Mouse (Mus musculus) MEL (cell line): Measurements from ENCODE around the gene Thrap3. TPM values are rescaled to one million over a fixed set of nuclear protein-coding genes. Genes with fewer than 3 reads are reported as not detected.

Experiments used
- DNase-seq: peaks from one replicate; pipeline ENCODE4 v3.0.0; 2011; ENCODE audit warnings: low read depth, low spot score
- H3K27ac ChIP-seq: 2 replicates; pipeline ENCODE4 v1.5.1; 2012; ENCODE audit warnings: low read depth, mild to moderate bottlenecking, control low read depth, low read length, moderate library complexity; ENCODE audit not compliant: control insufficient read depth
- H3K27me3 ChIP-seq, 2 experiments: fragments of 150-350 bp in 1 of 2; sonication (generic) in 1 of 2; 2 replicates each; pipeline ENCODE4 v1.6.1; 2012; ENCODE audit warnings: low read length in 2 of 2, mild to moderate bottlenecking in 2 of 2, improper control_type of control experiment in 1 of 2, moderate library complexity in 1 of 2; ENCODE audit not compliant: insufficient read depth in 2 of 2, control insufficient read depth in 1 of 2
- H3K36me3 ChIP-seq, 2 experiments: 2 replicates each; pipeline ENCODE4 v1.6.1; 2012 to 2014; ENCODE audit warnings: low read length in 2 of 2, improper control_type of control experiment in 1 of 2, inconsistent platforms in 1 of 2, mild to moderate bottlenecking in 1 of 2; ENCODE audit not compliant: insufficient read depth in 2 of 2, control insufficient read depth in 1 of 2
- H3K4me1 ChIP-seq, 2 experiments: fragments of 150-350 bp in 1 of 2; sonication (generic) in 1 of 2; 2 replicates each; pipeline ENCODE4 v1.6.1; 2012; ENCODE audit warnings: low read length in 2 of 2, improper control_type of control experiment in 1 of 2, mild to moderate bottlenecking in 1 of 2; ENCODE audit not compliant: insufficient read depth in 2 of 2, control insufficient read depth in 1 of 2
- H3K4me3 ChIP-seq, 2 experiments: fragments of 150-350 bp in 1 of 2; sonication (generic) in 1 of 2; 2 replicates each; pipeline ENCODE4 v1.5.1; 2012; ENCODE audit warnings: low read depth in 2 of 2, low read length in 2 of 2, mild to moderate bottlenecking in 2 of 2, moderate library complexity in 2 of 2, control low read depth in 1 of 2, improper control_type of control experiment in 1 of 2; ENCODE audit not compliant: control insufficient read depth in 1 of 2, insufficient read depth in 1 of 2
- H3K79me2 ChIP-seq: 2 replicates; pipeline ENCODE4 v1.6.1; 2012; ENCODE audit warnings: mild to moderate bottlenecking, low read length, moderate library complexity; ENCODE audit not compliant: control insufficient read depth, poor library complexity, insufficient read depth
- H3K9ac ChIP-seq: 2 replicates; pipeline ENCODE4 v1.6.1; 2012; ENCODE audit warnings: low read depth, mild to moderate bottlenecking, control low read depth, low read length, moderate library complexity; ENCODE audit not compliant: control insufficient read depth, poor library complexity, severe bottlenecking
- H3K9me3 ChIP-seq: fragments of 150-350 bp; sonication (generic); replicated peaks from 2 replicates; pipeline ENCODE4 v1.6.1; 2012; ENCODE audit warnings: mild to moderate bottlenecking, low read length, improper control_type of control experiment, moderate library complexity; ENCODE audit not compliant: insufficient read depth
- BHLHE40 ChIP-seq: IDR thresholded peaks from 2 replicates; pipeline ENCODE4 v1.6.1; 2012; ENCODE audit warnings: low read depth, mild to moderate bottlenecking, inconsistent platforms, low read length, improper control_type of control experiment, borderline replicate concordance
- CHD1 ChIP-seq: IDR thresholded peaks from 2 replicates; pipeline ENCODE4 v1.6.1; 2012; ENCODE audit warnings: low read depth, mild to moderate bottlenecking, inconsistent platforms, low read length, improper control_type of control experiment
- CTCF ChIP-seq, 3 experiments: IDR thresholded peaks in 2 of 3; conservative IDR thresholded peaks in 1 of 3; 2 replicates each; pipeline ENCODE4 v1.5.1; 2011 to 2012; ENCODE audit warnings: low read length in 3 of 3, low read depth in 2 of 3, mild to moderate bottlenecking in 2 of 3, improper control_type of control experiment in 1 of 3, inconsistent platforms in 1 of 3, mixed read lengths in 1 of 3, moderate library complexity in 1 of 3; ENCODE audit not compliant: control insufficient read depth in 1 of 3, insufficient read depth in 1 of 3, poor library complexity in 1 of 3, severe bottlenecking in 1 of 3
- ELF1 ChIP-seq: IDR thresholded peaks from 2 replicates; pipeline ENCODE4 v1.6.1; 2014; ENCODE audit warnings: low read depth, mild to moderate bottlenecking, inconsistent platforms, low read length, improper control_type of control experiment, moderate library complexity
- EP300 ChIP-seq, 2 experiments: IDR thresholded peaks; 2 replicates each; pipeline ENCODE4 v1.6.1; 2011; ENCODE audit warnings: improper control_type of control experiment in 2 of 2, low read length in 2 of 2, low read depth in 1 of 2, mild to moderate bottlenecking in 1 of 2
- ETS1 ChIP-seq: IDR thresholded peaks from 2 replicates; pipeline ENCODE4 v1.6.1; 2012; ENCODE audit warnings: low read depth, mild to moderate bottlenecking, inconsistent platforms, low read length, improper control_type of control experiment, moderate library complexity
- GABPA ChIP-seq: IDR thresholded peaks from 2 replicates; pipeline ENCODE4 v1.6.1; 2012; ENCODE audit warnings: low read depth, mild to moderate bottlenecking, inconsistent platforms, low read length, improper control_type of control experiment, moderate library complexity
- GATA1 ChIP-seq: IDR thresholded peaks from 2 replicates; pipeline ENCODE4 v1.6.1; 2011; ENCODE audit warnings: low read depth, low read length, improper control_type of control experiment
- HCFC1 ChIP-seq: IDR thresholded peaks from 2 replicates; pipeline ENCODE4 v1.6.1; 2012; ENCODE audit warnings: low read depth, mild to moderate bottlenecking, inconsistent platforms, low read length, improper control_type of control experiment, moderate library complexity
- JUND ChIP-seq: IDR thresholded peaks from 2 replicates; pipeline ENCODE4 v1.6.1; 2011; ENCODE audit warnings: low read depth, mild to moderate bottlenecking, improper control_type of control experiment, low read length
- KAT2A ChIP-seq: conservative IDR thresholded peaks from 2 replicates; pipeline ENCODE4 v1.6.1; 2012; ENCODE audit warnings: low read depth, low read length, improper control_type of control experiment, inconsistent platforms
- MAFK ChIP-seq: IDR thresholded peaks from 2 replicates; pipeline ENCODE4 v1.6.1; 2011; ENCODE audit warnings: low read depth, mild to moderate bottlenecking, low read length, improper control_type of control experiment, borderline replicate concordance
- MAX ChIP-seq: IDR thresholded peaks from 2 replicates; pipeline ENCODE4 v1.6.1; 2011; ENCODE audit warnings: low read length, improper control_type of control experiment
- MAZ ChIP-seq: IDR thresholded peaks from 2 replicates; pipeline ENCODE4 v1.6.1; 2012; ENCODE audit warnings: low read depth, mild to moderate bottlenecking, inconsistent platforms, low read length, improper control_type of control experiment
- MXI1 ChIP-seq: IDR thresholded peaks from 2 replicates; pipeline ENCODE4 v1.6.1; 2011; ENCODE audit warnings: mild to moderate bottlenecking, low read depth, low read length, improper control_type of control experiment
- MYB ChIP-seq: IDR thresholded peaks from 2 replicates; pipeline ENCODE4 v1.6.1; 2011; ENCODE audit warnings: mild to moderate bottlenecking, low read depth, low read length, improper control_type of control experiment
- MYC ChIP-seq: IDR thresholded peaks from 2 replicates; pipeline ENCODE4 v1.6.1; 2011; ENCODE audit warnings: low read depth, mild to moderate bottlenecking, low read length, improper control_type of control experiment, moderate library complexity
- NELFE ChIP-seq: IDR thresholded peaks from 2 replicates; pipeline ENCODE4 v1.6.1; 2011; ENCODE audit warnings: low read depth, low read length, improper control_type of control experiment
- NRF1 ChIP-seq: IDR thresholded peaks from 2 replicates; pipeline ENCODE4 v1.6.1; 2014; ENCODE audit warnings: low read depth, mild to moderate bottlenecking, inconsistent platforms, low read length, improper control_type of control experiment, moderate library complexity; ENCODE audit not compliant: poor library complexity, insufficient read depth, severe bottlenecking
- POLR2AphosphoS2 ChIP-seq: IDR thresholded peaks from 2 replicates; pipeline ENCODE4 v1.6.1; 2011; ENCODE audit warnings: low read length, improper control_type of control experiment
- POLR2AphosphoS5 ChIP-seq: IDR thresholded peaks from 2 replicates; pipeline ENCODE4 v1.6.1; 2012; ENCODE audit warnings: low read depth, borderline replicate concordance, mild to moderate bottlenecking, inconsistent platforms, low read length, moderate library complexity, mixed read lengths
- RAD21 ChIP-seq: IDR thresholded peaks from 2 replicates; pipeline ENCODE4 v1.6.1; 2011; ENCODE audit warnings: mild to moderate bottlenecking, low read depth, low read length, improper control_type of control experiment
- RCOR1 ChIP-seq: IDR thresholded peaks from 2 replicates; pipeline ENCODE4 v1.6.1; 2012; ENCODE audit warnings: low read depth, mild to moderate bottlenecking, inconsistent platforms, low read length, improper control_type of control experiment
- SIN3A ChIP-seq: IDR thresholded peaks from 2 replicates; pipeline ENCODE4 v1.6.1; 2012; ENCODE audit warnings: low read length, improper control_type of control experiment, inconsistent platforms
- SMC3 ChIP-seq: IDR thresholded peaks from 2 replicates; pipeline ENCODE4 v1.6.1; 2011; ENCODE audit warnings: low read depth, low read length, improper control_type of control experiment
- TAL1 ChIP-seq: IDR thresholded peaks from 2 replicates; pipeline ENCODE4 v1.6.1; 2012; ENCODE audit warnings: mild to moderate bottlenecking, inconsistent platforms, low read length, moderate library complexity, mixed read lengths
- TCF12 ChIP-seq: IDR thresholded peaks from 2 replicates; pipeline ENCODE4 v1.6.1; 2014; ENCODE audit warnings: low read depth, mild to moderate bottlenecking, inconsistent platforms, low read length, improper control_type of control experiment, moderate library complexity
- ZKSCAN1 ChIP-seq: IDR thresholded peaks from 2 replicates; pipeline ENCODE4 v1.6.1; 2012; ENCODE audit warnings: low read depth, mild to moderate bottlenecking, inconsistent platforms, low read length, improper control_type of control experiment, moderate library complexity
- ZMIZ1 ChIP-seq: IDR thresholded peaks from 2 replicates; pipeline ENCODE4 v1.6.1; 2012; ENCODE audit warnings: low read depth, mild to moderate bottlenecking, inconsistent platforms, low read length, improper control_type of control experiment, moderate library complexity
- ZNF384 ChIP-seq: IDR thresholded peaks from 2 replicates; pipeline ENCODE4 v1.6.1; 2012; ENCODE audit warnings: low read depth, mild to moderate bottlenecking, inconsistent platforms, low read length, improper control_type of control experiment
- polyA plus RNA-seq, 2 experiments: library from polyadenylated mRNA; stranded (reverse) in 1 of 2; unstranded in 1 of 2; fragments of >175 nt in 1 of 2; fragments of >200 nt in 1 of 2; gene quantifications; 2 replicates each; pipeline versions ENCODE4 v1.2.1 to v1.2.4; 2012; ENCODE audit warnings: low replicate concordance in 2 of 2, low read depth in 1 of 2; ENCODE audit not compliant: insufficient read length in 2 of 2, insufficient read depth in 1 of 2, missing spikeins in 1 of 2
- total RNA-seq: library from RNA; depleted of rRNA; stranded (reverse); fragments of 300-350 nt; gene quantifications from 2 replicates; pipeline ENCODE4 v1.2.3, GENCODE M21; 2012

Gene Thrap3
- total and polyA plus RNA-seq, 3 experiments, result 158 to 471 (median 310) TPM

DNA sequence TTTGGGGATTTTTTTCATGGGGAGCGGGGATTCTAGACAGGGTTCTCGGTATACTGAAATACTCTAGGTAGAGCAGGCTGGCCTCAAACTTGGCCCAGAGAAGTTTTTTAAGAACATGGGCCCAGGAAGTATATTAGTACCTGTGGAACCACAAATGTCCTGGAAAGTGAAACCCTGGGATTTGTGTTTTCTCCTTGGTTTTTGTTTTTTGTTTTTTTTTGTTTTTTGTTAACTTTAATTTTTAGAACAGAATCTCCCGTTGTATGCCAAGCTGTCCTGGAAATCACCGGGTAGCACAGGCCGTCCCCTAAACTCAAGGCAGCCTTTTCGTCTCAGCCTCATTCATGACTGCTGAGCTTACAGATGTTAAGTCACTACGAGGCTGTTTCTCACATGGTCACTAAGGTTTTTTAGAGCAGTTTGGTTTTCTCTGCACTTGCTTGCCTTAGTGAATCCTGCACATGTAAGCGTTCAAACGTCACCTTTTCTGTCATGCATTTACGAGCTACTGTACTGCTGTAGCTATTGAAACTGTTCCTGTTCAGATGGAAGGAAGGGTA is 856 bp upstream of the Thrap3 start:
- TF ChIP-seq CHD1, result 0 out of 2 replicates have a peak, but pooled peaks have one; percentile 47
- TF ChIP-seq RAD21, result no peak
- TF ChIP-seq, all 39 proteins: peak for 1
- Histone ChIP-seq H3K4me3 (peak overlapping the region; percentile 74), H3K9me3 (no peaks in the 10 kb centered on the region), H3K27ac (peak overlapping the region; percentile 98), H3K4me1 (peaks cover 10 to 19% of the 10 kb centered on the region in 2 experiments), H3K9ac (peak overlapping the region; percentile 93), H3K36me3 (peaks cover 9 to 24% of the 10 kb centered on the region in 2 experiments), H3K79me2 (peaks cover 41% of the 10 kb centered on the region), H3K27me3 (no peaks in the 10 kb centered on the region)
- peak; percentile 60 for DNase-seq

DNA sequence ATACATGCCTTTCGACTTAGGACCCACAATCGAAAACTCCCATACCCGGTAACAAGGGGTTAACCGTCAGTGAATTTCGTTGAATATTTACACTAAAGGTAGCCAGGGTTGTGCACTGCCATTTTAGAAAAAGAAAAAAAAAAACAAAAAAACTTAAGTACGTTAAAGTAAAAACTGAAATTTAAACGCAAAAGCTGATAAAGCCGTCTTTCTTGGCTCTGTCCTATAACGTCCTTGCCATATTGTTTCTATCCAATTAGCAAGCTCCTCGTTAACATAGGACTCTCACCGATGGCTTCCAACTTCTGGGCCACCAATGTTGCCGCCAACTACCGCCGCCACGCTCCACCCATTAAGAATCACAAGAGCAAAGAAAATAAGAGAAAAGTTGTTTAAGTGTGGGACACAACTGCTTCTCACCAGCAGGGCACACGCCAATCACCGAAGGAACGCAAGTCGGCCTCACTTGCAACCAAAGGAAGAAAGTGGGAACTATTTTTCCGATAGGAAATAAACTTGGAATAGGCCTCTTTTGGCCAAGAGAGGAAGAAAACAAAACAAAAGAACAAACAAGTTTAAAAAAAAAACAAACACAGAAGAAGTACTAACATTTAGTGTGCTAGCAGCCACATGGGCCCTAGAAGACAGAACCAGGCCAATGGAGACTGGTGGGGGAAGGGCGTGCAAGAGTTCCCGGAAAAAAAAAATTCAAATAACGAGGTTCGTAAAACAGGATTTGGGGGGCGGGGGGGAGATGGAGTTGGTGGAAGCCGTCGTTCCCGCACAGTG is 852 bp downstream of the Thrap3 start:
- Histone ChIP-seq H3K79me2 (peaks cover 56% of the 10 kb centered on the region), H3K27me3 (no peaks in the 10 kb centered on the region), H3K27ac (peak overlapping the region; percentile 98), H3K4me1 (peaks cover 10 to 28% of the 10 kb centered on the region in 2 experiments), H3K9ac (peak overlapping the region; percentile 93), H3K36me3 (peaks cover 15 to 36% of the 10 kb centered on the region in 2 experiments), H3K4me3 (peak overlapping the region; percentile 90 to 95), H3K9me3 (no peaks in the 10 kb centered on the region)
- peak; percentile 88 for DNase-seq
- TF ChIP-seq ZKSCAN1 (no peak), ELF1 (no peak), POLR2AphosphoS5 (no peak), EP300 (IDR thresholded peaks at IDR 0.05; ENCODE audit: low read depth in 1 of 2, low read length in 2 of 2) (no peak; a peak in 1 of 4 replicates), MYB (peak; percentile 54; the same call in 1 of the 2 replicates), SMC3 (no peak), ZNF384 (peak; percentile 85), HCFC1 (no peak; the same call in 1 of the 2 replicates), BHLHE40 (no peak), ZMIZ1 (0 out of 2 replicates have a peak, but pooled peaks have one; percentile 10), GATA1 (0 out of 2 replicates have a peak, but pooled peaks have one; percentile 7), SIN3A (peak; percentile 78), NRF1 (no peak), ETS1 (no peak), TAL1 (no peak), POLR2AphosphoS2 (no peak), RCOR1 (no peak), NELFE (no peak), MAFK (no peak), MAZ (no peak), CTCF (IDR thresholded peaks at IDR 0.05 in 2 of 3, conservative IDR thresholded peaks at IDR 0.05 in 1 of 3; ENCODE audit: control insufficient read depth in 1 of 3, insufficient read depth in 1 of 3, low read depth in 2 of 3, low read length in 3 of 3, poor library complexity in 1 of 3, severe bottlenecking in 1 of 3) (no peak), JUND (no peak), GABPA (no peak), MXI1 (peak; percentile 51), MAX (no peak), TCF12 (0 out of 2 replicates have a peak, but pooled peaks have one; percentile 10), MYC (peak; percentile 63; the same call in 1 of the 2 replicates), KAT2A (no peak)
